Mouse (Mus musculus) kidney, adult 2 months (tissue): ENCODE data around the gene Pde4d.

Experiments used
- CTCF ChIP-seq: fragments of 200-500 bp; conservative IDR thresholded peaks from 2 replicates; pipeline ENCODE4 v1.5.1; 2011; ENCODE audit warnings: low read depth, mild to moderate bottlenecking, control low read depth, low read length, moderate library complexity, mixed read lengths; ENCODE audit not compliant: insufficient read depth, insufficient read length
- POLR2A ChIP-seq: fragments of 200-500 bp; IDR thresholded peaks from one replicate; pipeline ENCODE4 v1.6.1; 2011; ENCODE audit warnings: low read depth, low read length, control low read depth

DNA sequence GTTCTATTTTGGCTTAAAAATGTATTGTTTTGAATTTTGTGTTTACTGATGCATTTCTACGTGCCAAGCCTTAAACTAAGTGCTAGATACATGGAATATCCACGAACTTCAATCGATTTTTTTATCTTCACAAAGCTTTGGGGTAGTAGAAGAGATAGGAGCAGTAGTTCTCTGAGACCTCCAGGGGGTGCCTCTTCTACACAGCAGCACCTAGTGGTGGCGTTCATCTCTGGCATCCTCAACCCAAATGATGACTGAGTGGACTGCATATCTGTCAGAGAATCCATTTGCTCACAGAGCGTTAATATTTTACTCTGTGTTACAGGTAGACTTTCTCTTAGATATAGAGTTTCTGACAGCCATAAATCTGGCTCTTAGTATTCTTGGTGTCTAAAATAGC is 272.5 kb downstream of the Pde4d start:
- no peak for TF ChIP-seq POLR2A
- TF ChIP-seq CTCF = peak; percentile 43; the same call in 1 of the 2 replicates
